16 mouse cellular contexts compared by ENCODE assay signal in genomic region chr5:72995379-72995778, GRCm38 (mm10). TPM values are rescaled to one million over a fixed set of nuclear protein-coding genes. Genes with fewer than 3 reads are reported as not detected.
DNase-seq lines count a peak whose midpoint lies in the region; ATAC-seq lines count a peak whose summit lies in the region.
"Had no signal": no experiment of that assay in that cellular context is flagged by ENCODE, and none has a peak within 500 bp of the region (broad histone marks: within the 10 kb centered on the region; RNA-seq: fewer than 3 reads in every experiment).

No protein-coding gene starts in this region.

- no peak overlapping the region for H3K4me3 ChIP-seq in kidney, embryonic 15.5 days (replicated peaks)
- no peak overlapping the region for H3K4me3 ChIP-seq in neural tube, embryonic 11.5 days (ENCODE audit: low read depth, low read length)
- H3K4me3 ChIP-seq: embryonic facial prominence, embryonic 15.5 days had no signal

- no peak overlapping the region for H3K9ac ChIP-seq in kidney, embryonic 15.5 days
- H3K9ac ChIP-seq in neural tube, embryonic 11.5 days (ENCODE audit: low read length): no peak overlapping the region
- H3K9ac ChIP-seq: embryonic facial prominence, embryonic 15.5 days; liver, embryonic 14.5 days had no signal

- H3K4me2 ChIP-seq in kidney, embryonic 15.5 days: 0 out of 2 replicates have a peak overlapping the region, but pooled peaks have one; percentile 7
- H3K4me2 ChIP-seq in neural tube, embryonic 11.5 days (ENCODE audit: low read depth): no peak overlapping the region
- H3K4me2 ChIP-seq: embryonic facial prominence, embryonic 15.5 days had no signal

- no peaks in the 10 kb centered on the region for H3K27me3 ChIP-seq in kidney, embryonic 15.5 days
- H3K27me3 ChIP-seq in neural tube, embryonic 11.5 days (ENCODE audit: control insufficient read depth, insufficient read depth, low read length): no peaks in the 10 kb centered on the region
- H3K27me3 ChIP-seq: embryonic facial prominence, embryonic 15.5 days had no signal

- H3K36me3 ChIP-seq in kidney, embryonic 15.5 days: no peaks in the 10 kb centered on the region
- no peaks in the 10 kb centered on the region for H3K36me3 ChIP-seq in neural tube, embryonic 11.5 days (ENCODE audit: control insufficient read depth, insufficient read depth, low read length)
- H3K36me3 ChIP-seq: embryonic facial prominence, embryonic 15.5 days had no signal

- no peaks in the 10 kb centered on the region for H3K9me3 ChIP-seq in kidney, embryonic 15.5 days (replicated peaks)
- H3K9me3 ChIP-seq in neural tube, embryonic 11.5 days (ENCODE audit: control insufficient read depth, low read length): no peaks in the 10 kb centered on the region
- H3K9me3 ChIP-seq: embryonic facial prominence, embryonic 15.5 days had no signal

- peak; percentile 52 for ATAC-seq in kidney, embryonic 15.5 days (replicated peaks; ENCODE audit: low FRiP score)
- no peak for ATAC-seq in neural tube, embryonic 11.5 days (ENCODE audit: insufficient read depth, low FRiP score, low TSS enrichment)
- no peak for ATAC-seq in cerebellum, adult (ENCODE audit: insufficient number of reproducible peaks, low FRiP score, low TSS enrichment)

- 13% methylated on average over 10 of the region's 10 CpGs for WGBS in kidney, embryonic 15.5 days
- WGBS in neural tube, embryonic 11.5 days: 36% methylated on average over 10 of the region's 10 CpGs

- H3K4me1 ChIP-seq in kidney, embryonic 15.5 days: peaks cover 11% of the 10 kb centered on the region
- peaks cover 8% of the 10 kb centered on the region; the same call in 1 of the 2 replicates for H3K4me1 ChIP-seq in neural tube, embryonic 11.5 days (ENCODE audit: control insufficient read depth, insufficient read depth, low read length)
- H3K4me1 ChIP-seq: embryonic facial prominence, embryonic 15.5 days had no signal

- no peak overlapping the region for H3K27ac ChIP-seq in kidney, embryonic 15.5 days
- H3K27ac ChIP-seq in neural tube, embryonic 11.5 days (ENCODE audit: low read depth, low read length): 0 out of 2 replicates have a peak overlapping the region, but pooled peaks have one; percentile 8
- H3K27ac ChIP-seq: embryonic facial prominence, embryonic 15.5 days; liver, embryonic 14.5 days had no signal

- DNase-seq in embryo, embryonic 11 days: peak; percentile 53
- DNase-seq in embryo, embryonic 9.5 days (ENCODE audit: extremely low spot score): no peak
- DNase-seq in kidney, adult 11 months: no peak
- no peak for DNase-seq in neural tube, embryonic 11.5 days (ENCODE audit: low spot score)
- no peak for DNase-seq in neural tube, embryonic 10.5 days (ENCODE audit: extremely low spot score, low spot score)
- peak; percentile 33 for DNase-seq in retina, postnatal 1 day
- DNase-seq: cerebellum, postnatal 10 days; heart, postnatal 14 days; kidney, adult 2 months; layer of hippocampus, postnatal 36 days had no signal

RNA-seq across cellular contexts. Expression of gene Slc10a4, which starts 11.3 kb away (rescaled TPM):
- polyA plus RNA-seq in kidney, embryonic 15.5 days (2015; fragmentation: Nextera tagmentation; extraction: Ambion mirVana): 1.9 and 4.3 TPM in 2 replicates
- 33.3 and 39.0 TPM in 2 replicates for polyA plus RNA-seq in neural tube, embryonic 11.5 days (2014; fragmentation: Nextera tagmentation; extraction: Ambion mirVana)

RNA-seq across cellular contexts. Expression of gene Gm10135, which starts 20.9 kb away (rescaled TPM):
- polyA plus RNA-seq in kidney, embryonic 15.5 days (2015; fragmentation: Nextera tagmentation; extraction: Ambion mirVana): not detected in 2 replicates
- polyA plus RNA-seq in neural tube, embryonic 11.5 days (2014; fragmentation: Nextera tagmentation; extraction: Ambion mirVana): not detected in 2 replicates
- polyA plus RNA-seq: embryonic facial prominence, embryonic 15.5 days; gonadal fat pad, adult 2 months; kidney, adult 2 months; limb, embryonic 11.5 days; liver, embryonic 14.5 days had no signal

Comparison
In these comparisons a context has a peak if more than half of its experiments do, and no peak if none do; other contexts are left out.
1. DNase-seq: peak in embryo, embryonic 11 days (single experiment) and retina, postnatal 1 day (single experiment); none in embryo, embryonic 9.5 days (single experiment), kidney, adult 11 months (single experiment), neural tube, embryonic 11.5 days (single experiment) and neural tube, embryonic 10.5 days (single experiment).